Mouse (Mus musculus): ENCODE data around the gene Kcnq1.

The Kcnq1 gene

DNA sequence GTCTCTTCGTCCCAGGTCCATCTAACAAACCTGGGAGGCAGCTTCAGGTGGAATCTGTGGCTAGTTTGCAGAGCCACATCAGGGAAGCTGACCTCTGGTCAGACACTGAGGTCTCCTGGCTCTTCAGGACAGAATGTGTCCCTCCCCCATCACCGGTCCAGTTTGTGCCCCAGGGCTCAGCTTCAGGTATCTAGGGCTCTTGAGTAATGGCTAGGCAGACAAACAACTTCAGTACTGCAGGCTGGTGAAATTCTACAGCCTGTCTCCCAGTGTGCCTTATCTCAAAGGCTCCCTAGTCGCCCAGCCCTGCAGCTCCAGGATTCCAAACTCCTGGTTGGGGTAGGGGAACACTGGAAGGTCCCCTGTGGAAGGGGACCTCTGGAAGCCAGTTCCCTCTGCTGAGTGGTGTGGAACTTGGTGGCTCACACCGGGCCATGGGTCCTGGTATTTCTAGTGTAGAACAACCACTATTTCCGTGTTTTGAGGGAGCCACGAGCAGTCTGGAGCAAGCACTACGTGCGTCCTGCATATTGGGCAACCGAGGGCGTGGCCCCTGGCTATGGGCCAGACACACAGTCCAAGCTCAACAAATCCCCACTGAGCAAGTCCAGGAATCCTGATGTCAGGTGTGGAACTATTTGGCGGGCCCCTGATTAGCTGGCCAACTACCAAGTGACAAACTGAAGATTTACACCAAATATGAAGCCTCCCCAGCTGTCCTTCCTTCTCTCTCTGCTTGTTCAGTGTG, 207.6 kb downstream of the Kcnq1 start:
- no peak for DNase-seq (ENCODE audit: low spot score in 2 of 2)

DNA sequence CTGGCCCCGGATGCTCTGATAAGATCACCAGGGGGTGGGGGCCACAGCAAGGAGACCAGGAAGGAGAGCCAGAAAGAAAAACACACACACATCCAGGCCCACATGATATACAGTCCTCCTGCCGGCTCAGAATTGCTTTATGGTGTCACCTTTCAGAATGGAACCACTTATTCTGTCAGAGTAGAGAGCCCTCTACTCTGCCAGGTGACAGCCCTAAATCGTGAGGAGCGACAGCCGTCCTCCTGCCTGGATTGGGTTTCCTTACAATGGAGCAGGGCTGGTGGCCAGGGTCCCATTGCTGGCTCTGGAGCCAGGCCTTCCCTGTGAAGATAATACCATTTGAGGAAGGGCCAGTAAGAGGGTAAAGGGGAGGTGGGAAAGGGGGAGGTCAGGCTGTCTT, 212.3 kb downstream of the Kcnq1 start:
- DNase-seq (ENCODE audit: low spot score in 2 of 2), result no peak

DNA sequence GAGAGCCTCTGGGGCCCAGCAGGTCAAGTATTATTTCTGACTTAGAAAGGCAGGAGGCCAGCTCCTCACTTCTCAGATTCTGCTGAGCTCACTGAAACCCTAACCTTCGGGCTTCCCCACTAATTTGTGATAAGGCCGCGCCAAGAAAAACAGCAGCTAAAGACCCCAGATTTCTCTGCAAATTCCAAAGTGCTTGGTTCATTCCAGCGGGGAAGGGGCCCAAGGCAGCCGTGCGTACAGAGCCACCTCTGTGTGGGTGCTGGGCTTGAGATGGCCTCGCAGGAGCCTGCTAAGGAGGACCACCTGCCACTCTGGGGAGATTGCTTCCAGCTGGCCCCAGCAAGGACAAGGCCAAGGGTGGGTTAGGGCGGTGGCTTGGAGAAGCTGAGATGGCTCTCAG, 214.2 kb downstream of the Kcnq1 start:
- no peak for DNase-seq (ENCODE audit: low spot score in 2 of 2)

DNA sequence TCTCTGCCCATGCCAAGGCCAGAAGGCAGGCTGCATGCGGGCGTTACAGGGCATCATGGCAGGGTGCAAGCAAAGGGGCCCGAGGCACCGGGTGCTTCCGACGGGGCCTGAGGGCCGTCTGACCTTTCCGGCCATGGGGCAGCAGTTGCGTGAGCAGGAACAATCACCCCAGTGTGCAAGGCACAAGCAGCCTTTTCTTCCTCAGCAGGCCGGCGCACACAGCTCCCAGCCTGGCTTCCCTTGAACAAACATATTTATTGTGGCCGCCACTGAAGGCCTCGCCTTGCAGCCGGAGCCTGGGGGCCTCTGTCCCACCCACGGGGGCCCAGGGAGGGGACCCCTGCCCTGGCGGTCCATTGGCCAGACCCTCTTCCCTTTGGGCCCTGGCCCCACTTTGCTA, 218.9 kb downstream of the Kcnq1 start:
- no peak for DNase-seq (ENCODE audit: low spot score in 2 of 2)

DNA sequence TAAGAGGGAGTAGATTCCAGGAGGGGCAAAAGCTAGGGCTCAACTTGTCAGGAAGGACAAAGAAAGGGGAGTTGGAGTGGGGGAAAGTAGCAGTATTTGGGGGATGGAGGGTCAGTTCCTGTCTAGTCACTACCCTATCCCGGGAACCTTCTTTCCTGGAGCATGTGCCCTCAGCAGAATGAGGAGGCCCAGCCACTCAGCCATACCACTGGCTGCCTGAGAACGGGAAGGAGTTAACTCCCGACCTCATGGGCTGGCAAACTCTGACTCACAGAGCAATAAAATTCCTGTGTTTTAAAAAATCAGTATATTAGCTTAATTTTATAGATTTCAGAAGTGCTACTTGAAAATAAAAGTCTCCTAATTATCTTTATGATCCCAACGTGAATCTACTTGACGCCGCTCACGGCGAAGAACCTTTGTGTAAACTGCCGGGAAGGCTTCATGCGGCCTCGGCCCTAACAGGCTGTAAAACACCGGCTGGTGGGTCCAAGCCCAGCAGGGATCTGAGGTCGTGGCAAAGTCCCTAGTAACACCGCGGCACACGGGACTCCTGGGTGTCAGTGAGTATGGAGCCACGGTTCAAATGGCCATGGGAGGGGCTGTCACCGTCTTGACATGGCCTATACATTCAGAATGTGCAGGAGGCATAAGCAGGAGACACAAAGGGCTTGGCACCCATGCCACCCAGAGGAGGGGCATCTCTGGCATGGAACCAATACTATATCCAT, 222.2 kb downstream of the Kcnq1 start:
- no peak for DNase-seq (ENCODE audit: low spot score in 2 of 2)

DNA sequence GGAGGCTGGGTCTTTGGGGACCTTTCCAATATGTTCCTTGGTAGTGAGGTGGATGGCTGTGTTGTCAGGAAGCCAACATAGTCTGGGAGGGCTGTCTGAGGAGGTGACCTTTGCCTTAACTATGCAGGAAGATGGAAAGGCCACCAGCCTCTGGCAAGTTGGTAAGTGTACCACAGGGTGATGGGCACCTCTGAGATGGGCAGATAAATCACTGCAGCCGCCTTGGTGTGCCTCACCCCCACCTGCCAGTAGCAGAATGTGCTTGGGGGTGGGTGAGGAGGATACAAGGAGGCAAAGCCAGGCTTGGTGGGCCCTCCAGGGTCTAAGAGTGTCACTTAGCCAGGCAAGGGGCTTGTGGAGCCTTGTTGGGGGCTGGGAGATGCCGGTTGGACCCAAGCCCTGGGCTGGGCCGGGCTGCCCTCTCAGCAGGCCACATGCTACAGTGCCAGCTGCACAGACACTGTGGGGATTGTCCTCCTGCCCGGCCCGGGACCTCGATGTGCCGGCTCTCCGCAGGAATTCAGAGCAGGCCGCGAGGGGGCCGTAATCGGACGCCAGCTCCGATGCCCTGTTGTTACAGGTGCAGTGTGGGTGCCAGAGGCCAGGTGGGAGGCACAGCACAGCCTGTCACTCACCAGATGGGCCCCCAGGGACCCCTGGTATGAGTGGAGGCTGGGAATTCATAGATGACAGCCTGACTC, 223.1 kb downstream of the Kcnq1 start:
- no peak for DNase-seq (ENCODE audit: low spot score in 2 of 2)

DNA sequence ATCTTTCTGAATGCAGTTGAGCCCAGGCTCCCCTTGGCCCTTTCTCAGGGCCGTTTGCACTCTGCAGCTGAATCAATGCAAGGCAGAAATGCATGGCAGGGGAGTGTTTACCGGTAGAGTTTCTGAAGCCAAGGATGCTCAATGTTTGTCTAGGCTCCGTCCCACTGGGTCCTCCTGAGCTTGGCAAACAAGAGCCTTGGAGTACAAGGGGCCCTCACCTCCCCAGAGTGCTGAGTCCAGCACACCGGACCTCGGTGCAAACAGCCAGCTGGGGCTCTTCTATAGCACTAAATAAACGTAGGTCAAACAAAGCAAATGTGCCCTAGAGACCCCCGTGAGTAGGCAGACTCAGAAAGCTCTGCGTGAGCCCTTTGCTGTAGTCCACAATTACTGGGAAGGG, 226.9 kb downstream of the Kcnq1 start:
- DNase-seq (ENCODE audit: low spot score in 2 of 2), result no peak

DNA sequence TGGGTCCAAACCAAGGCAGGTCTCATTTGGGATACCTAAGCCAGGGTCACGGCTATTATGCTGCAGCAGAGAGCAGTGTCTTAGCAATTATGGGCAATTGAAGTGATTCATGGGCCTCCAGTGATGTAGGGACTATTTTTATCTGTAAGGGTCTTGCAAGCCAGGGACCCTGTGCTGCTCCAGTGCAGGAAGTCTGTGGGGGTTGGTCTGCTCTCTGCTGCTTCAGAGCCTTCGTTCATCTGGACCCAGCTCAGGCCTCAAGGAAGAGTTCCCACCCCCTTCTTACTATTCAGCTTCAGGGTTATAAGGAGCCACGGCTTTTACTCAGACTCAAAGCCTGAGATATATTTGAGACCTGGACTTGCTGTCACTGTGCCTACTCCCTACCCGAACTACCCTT, 227.4 kb downstream of the Kcnq1 start:
- DNase-seq (ENCODE audit: low spot score in 2 of 2), result no peak

DNA sequence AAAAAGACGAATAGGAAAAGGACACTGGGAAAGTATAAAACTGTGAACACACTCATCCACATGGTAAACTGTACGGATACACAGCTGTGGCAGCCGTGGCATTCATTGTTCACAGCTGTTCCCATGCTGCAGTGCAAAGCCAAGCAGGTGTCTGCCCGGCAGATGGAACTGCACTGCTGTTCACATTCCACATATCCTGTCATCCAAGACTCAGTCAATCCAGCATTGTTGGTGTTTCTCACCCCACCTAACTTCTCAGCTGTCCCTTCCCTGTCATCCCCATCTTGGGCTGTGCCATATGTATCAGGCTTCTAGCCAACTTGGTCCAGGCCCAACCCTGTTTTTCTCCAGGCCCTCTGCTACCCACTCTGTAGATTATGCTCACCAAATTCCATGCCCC, 232.5 kb downstream of the Kcnq1 start:
- DNase-seq (ENCODE audit: low spot score in 2 of 2), result no peak

DNA sequence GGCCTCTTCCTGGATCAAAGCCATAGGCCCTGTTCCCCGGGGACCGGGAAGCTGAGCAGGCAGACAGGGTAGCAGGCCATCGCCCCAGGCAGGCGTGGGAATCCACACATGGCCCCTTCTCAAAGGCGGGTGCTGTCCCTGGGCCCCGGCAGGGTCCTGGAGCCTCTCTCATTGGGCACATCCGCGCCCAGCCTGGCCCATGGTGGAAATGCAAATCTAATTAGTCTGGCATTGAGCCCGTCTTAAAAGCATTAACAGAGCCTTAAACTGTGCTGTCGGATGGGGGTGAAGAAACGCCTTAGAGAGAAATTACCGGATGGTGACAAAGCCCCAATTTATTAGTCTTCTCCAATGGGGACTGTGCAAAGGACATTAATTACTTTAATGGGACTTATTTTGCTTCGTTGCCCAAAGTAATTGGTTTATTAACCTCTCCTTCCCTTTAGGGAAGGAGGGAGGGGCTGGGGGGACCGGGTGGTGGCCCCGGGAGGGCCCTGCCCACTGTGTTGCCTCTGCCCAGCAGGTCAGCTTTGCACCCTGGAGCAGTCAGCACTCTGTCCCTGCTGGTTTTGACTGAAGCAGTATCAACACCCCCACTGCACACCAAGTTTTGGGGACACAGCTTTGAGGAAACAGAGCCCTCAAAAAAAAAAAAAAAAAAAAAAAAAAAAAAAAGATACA, 234.6 kb downstream of the Kcnq1 start:
- no peak for DNase-seq (ENCODE audit: low spot score in 2 of 2)

DNA sequence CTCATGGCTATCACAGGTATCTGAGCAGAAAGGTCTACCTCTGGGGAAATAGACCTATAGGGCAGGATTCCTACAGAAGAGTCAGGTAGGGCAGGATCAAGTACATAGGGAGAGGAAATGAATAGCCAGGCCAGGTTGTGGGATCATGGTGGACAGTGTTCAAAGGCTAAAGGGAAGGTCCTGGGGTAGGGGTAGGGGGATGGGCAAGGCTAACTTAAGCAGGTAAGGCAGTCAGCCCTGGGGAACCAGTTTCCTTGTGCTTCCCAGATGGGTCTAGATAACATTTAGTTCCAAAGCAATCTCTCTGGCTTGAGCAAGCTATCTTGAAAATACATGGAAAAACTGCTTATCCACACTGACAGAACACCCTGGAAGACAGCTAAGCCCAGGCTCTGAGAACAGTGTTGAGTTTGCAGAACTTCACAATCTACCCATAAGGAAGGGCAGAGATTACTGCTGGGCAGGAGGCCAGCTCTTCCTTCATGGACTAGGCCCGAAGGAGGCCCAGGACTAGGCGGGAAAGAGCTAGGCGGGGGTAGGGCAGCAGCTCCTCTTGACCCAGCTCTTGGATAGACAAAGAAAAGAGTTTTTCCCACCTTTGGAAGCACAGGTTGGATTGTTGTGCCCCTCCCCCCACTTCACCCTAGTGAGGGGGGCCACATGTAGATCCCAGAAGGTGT, 235.3 kb downstream of the Kcnq1 start:
- DNase-seq (ENCODE audit: low spot score in 2 of 2), result no peak

DNA sequence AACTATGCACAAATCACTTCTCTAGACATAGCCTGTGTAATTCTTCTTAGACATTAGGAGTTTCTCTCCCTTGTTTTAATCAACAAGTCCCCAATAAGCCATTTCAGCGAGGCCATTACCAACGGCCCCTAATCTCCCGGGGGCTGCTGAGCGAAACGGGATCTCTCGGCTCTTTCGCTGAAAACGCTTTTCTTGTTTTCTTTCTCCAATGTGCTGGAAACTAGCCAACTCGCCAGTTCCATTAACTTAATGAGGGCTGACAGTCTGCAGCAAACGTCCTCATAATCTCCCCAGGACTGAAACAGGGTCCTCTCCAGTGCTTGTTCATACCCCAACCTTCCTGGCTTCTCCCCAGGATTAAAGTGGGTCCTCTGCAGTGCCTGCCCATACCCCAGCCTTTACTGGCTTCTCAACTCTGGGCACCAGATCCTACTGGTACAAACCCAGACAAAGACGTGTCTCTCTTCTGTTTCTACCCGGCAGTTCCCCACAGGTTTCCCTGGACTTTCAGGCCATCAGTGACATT, 237.7 kb downstream of the Kcnq1 start:
- DNase-seq (ENCODE audit: low spot score in 2 of 2), result no peak

DNA sequence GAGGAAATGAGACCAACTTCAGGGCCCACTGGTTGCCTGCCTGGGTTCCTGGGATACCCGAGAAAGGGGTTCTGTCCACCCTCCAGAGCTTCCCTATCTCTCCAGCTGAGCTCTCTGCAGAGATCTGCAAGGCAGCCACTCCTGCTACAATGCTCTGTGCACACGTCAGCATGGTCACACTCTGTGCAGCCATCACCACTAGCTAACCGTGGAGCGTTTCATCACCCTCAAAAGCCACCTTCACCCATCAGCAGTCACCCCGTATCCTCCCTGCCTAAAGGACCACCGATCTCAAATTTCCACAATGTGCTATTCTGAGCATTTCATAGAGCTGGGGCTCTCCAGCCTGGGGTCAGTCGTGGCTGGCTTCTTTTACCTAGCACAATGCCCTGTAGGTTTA, 243.1 kb downstream of the Kcnq1 start:
- no peak for DNase-seq (ENCODE audit: low spot score in 2 of 2)

DNA sequence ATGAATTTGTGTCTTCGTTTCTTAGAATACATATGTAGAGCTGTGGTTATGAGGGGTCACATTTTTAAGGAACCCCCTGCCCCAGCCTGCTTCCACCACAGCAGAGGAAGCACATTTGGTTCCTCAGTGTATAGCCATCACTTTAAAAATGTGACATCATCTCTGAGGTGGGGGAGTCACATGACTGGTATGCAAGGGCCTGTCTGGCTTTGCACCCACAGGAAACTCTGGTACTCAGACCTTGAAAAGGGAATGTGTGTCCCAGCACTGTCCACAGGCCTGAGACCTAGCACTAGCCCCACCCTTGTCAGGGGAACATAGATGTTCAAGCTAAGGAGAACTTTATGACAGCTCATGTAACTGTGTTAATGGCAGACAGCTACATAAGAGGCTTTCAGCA, 243.7 kb downstream of the Kcnq1 start:
- no peak for DNase-seq (ENCODE audit: low spot score in 2 of 2)

DNA sequence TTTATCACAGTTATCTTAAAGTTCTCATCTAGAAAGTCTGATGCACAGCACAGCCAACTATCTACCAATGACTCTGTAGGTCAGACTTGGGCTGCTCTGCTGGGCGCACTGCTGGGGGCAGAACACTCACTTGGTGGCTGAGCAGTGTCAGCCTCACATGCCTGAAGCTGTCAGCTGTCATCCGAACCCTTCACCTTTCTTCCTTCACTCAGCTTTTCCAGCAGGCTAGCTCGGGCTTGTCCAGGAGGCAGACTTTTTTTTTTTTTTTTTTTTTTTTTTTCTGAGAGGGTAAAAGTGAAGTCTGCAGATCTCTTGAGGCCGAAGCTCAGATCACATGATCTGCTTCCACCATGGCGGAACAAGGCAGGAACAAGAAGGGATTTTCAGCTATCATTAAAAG, 249.7 kb downstream of the Kcnq1 start:
- DNase-seq (ENCODE audit: low spot score in 2 of 2), result no peak

DNA sequence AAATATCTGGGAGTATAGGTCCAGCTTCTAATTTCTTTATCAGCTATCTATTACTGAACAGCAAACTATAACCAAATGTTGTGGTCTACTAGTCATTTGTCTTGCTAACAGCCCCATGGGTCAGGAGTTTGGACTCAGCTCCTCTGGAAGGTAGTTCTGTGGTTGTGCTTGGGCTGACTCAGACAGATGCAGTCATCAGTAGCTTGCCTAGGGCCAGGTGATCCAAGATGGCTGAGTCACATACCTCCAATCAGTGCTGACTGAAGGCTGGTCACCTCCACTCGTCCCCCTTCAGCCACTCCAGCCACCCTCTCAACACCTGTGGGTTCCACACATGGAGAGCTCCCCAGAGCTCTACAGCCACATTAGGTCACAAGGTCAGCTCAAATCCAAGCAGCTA, 250.9 kb downstream of the Kcnq1 start:
- no peak for DNase-seq (ENCODE audit: low spot score in 2 of 2)

DNA sequence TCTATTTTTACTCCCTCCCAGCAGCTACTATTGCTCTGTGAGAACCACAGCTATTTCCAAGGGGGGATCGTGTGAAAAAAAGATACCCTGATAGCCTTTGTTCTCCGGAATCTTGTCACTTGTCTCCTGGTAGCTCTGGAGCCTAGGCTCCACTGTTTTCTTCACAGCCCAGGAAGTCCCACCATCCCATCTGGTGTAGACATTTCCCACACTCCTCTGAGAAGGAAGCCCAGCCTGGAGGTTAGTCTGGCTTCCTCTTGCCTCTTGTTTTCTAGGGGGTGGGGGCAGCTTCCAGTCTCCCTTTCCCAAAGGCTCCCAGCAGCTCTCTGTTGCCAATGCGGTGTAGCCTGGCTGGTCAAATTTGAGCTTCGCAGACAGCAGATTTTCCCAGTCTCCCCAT, 251.7 kb downstream of the Kcnq1 start:
- DNase-seq (ENCODE audit: low spot score in 2 of 2), result no peak

DNA sequence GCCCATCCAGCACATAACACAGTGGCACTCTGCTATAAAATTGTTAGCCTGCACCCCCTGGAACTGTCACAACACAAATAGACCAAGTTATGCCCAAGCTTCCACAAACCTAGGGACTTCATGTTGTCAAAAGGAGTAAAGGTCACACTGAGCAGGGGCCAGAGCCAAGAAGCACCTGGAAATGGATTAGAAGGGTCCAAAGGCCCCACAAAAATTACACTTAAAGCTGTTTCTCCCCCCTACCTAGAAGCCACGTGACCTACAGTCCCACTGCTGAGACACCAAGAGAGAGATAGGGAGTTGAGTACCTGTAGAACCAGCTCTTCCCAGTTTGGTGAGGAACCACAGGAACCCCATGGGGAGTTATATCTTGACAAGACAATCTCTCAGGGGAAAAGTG, 253.6 kb downstream of the Kcnq1 start:
- DNase-seq (ENCODE audit: low spot score in 2 of 2), result no peak

DNA sequence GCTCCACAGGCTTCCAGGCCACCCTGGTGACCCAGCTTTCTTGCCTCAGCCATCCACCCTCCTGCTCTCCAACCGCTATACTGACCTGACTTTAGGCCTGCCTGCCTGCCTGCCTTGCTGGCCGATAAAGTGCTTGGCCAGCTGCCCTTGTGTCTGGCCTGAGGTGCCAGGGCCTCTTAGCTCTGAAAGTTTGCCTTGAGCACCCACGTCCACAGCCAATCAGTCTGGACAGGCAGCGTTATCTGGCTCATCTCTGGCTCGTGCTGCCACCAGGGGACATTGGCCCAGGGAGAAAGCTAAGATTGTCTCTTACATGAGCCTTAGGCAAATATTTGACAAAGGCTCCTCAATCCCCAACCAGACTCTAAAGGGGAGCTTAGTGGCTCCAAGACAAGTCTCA, 254.6 kb downstream of the Kcnq1 start:
- no peak for DNase-seq (ENCODE audit: low spot score in 2 of 2)

DNA sequence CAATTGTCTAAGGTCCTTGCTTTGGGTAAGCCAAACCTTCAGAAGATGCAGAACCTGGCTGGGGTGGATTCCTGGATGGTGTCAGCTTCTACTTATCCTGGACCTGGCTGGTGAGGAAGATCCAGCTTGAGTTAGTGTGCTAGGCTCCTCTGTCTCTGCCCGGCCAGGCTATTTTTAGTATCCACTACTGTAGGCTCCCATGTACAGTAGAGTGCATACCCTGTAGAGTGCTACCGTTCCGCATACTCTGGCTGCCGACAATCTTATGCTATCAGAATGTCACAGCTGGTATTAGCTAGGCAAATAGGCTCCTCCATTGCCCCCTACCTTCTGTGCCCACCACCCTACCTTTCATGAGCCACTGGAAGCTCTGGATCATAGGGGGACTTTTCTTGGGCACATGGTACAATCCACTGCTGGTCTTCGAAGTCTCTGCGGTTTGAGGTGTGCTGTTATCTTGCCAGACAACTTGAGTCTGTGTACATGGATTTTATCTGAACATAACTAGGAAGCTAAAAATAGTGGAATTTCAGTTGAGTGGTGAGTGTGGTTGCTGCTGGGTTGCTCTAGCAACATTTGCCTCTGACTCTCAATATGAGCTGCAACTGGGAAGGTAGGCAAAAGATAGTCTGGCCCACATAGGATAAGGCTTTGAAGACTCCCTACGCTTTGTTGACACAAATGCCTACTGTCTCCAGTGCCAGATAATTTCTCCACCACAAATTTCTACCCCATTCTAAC, 258.1 kb downstream of the Kcnq1 start:
- DNase-seq (ENCODE audit: low spot score in 2 of 2), result no peak

All from right cerebral cortex, adult 2 months (tissue).